Mouse (Mus musculus): ENCODE results near the gene Ddx3x.

DNA sequence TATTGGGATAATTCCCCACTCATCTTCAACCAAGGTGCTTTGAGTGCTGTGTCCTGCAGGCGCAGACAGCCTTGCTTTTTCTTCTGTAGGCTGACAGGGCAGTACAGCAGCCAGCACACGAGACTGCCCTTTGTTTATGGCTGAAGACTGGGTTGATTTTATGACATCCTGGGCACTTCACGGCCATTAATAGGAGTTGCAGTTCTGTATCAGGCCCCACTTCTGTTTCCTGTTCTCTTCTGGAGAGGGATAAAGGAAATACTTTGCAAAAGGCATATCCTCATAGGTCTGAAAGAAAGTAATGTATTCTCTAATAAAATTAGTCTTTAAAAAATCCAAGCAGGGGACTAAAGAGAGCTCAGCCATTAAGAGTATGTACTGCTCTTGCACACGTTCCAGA, 46.1 kb upstream of the Ddx3x start:
- TF ChIP-seq CTCF (conservative IDR thresholded peaks at IDR 0.05; ENCODE audit: insufficient read depth, insufficient read length, low read depth, low read length) (no peak), POLR2A (IDR thresholded peaks at IDR 0.05; ENCODE audit: low read depth, low read length) (no peak)

Data from kidney, adult 2 months (tissue).